Mouse (Mus musculus) olfactory bulb, adult 2 months (tissue): ENCODE measurements around the gene Kirrel3. TPM values are rescaled to one million over a fixed set of nuclear protein-coding genes. Genes with fewer than 3 reads are reported as not detected.

Source experiments
- H3K27ac ChIP-seq: fragments of 200-500 bp; 2 replicates; pipeline ENCODE4 v1.5.1; 2012; ENCODE audit warnings: low read depth, low read length; ENCODE audit not compliant: insufficient read depth
- H3K4me1 ChIP-seq: fragments of 200-500 bp; 2 replicates; pipeline ENCODE4 v1.6.1; 2012; ENCODE audit warnings: low read length; ENCODE audit not compliant: control insufficient read depth, insufficient read depth
- H3K4me3 ChIP-seq: fragments of 200-500 bp; 2 replicates; pipeline ENCODE4 v1.5.1; 2012; ENCODE audit warnings: mild to moderate bottlenecking, low read depth, low read length, moderate library complexity; ENCODE audit not compliant: insufficient read depth
- CTCF ChIP-seq: fragments of 200-500 bp; IDR thresholded peaks from 2 replicates; pipeline ENCODE4 v1.5.1; 2012; ENCODE audit warnings: low read depth, mild to moderate bottlenecking, low read length, moderate library complexity; ENCODE audit not compliant: insufficient read depth
- POLR2A ChIP-seq: fragments of 200-500 bp; IDR thresholded peaks from 2 replicates; pipeline ENCODE4 v1.6.1; 2012; ENCODE audit warnings: mild to moderate bottlenecking, low read depth, low read length, moderate library complexity; ENCODE audit not compliant: insufficient read depth
- WGBS: fragments of 180-500 bp; shearing (Covaris S2); methylation state at CpG from one replicate; pipeline ENCODE4 v1.1.7; 2018; 5-methylcytosine and 5-hydroxymethylcytosine counted together
- polyA plus RNA-seq: library from polyadenylated mRNA; stranded (reverse); fragments of >200 nt; gene quantifications from 2 replicates; pipeline ENCODE4 v1.2.4, GENCODE M21; 2012; ENCODE audit warnings: low replicate concordance; ENCODE audit not compliant: missing spikeins, insufficient read depth, insufficient read length

Kirrel3 gene
- polyA plus RNA-seq, 1 experiment, result not detected

DNA sequence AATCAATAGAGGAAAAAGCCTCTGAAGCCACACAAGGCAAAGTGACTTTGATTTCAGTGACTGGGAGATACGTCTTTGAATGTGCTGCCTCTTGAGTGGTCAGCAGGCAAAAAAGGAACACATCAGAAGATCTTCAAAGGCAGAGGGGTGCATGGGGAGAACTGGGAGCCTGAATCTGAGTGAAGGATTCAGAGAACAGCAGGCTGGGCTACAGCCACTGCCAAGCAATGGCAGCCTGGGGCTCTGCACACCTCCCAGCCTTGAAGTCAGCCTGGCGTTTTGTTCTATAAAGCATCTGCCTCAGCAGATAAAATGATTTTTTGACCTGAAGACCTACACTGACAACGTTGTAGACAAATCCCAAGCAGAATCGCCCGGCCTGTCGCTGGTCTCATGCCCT lies 93.5 kb downstream of the Kirrel3 start:
- 88% methylated on average over 6 of the region's 6 CpGs for WGBS
- Histone ChIP-seq H3K4me1 (no peaks in the 10 kb centered on the region), H3K4me3 (no peak overlapping the region), H3K27ac (no peak overlapping the region)
- TF ChIP-seq POLR2A (no peak), CTCF (no peak)

DNA sequence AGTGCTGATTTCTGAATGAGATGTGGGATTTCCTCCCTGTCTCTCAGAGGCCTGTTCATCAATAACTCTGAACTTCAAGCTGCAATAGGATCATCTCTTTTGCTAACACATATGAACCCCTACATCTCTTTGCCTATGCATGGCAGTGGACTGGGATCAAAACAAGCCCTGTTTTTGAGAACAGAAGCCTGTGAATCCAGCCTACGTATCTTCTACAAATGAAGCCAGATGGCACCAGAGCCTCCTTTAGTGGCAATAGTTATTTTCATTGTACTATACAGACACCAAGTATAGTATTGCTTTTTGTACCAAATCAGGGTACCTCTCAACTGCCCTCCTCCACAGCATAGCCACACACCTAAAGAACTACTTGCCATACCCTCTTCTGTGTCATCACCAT lies 94.4 kb downstream of the Kirrel3 start:
- H3K27ac ChIP-seq, result no peak overlapping the region
- no peaks in the 10 kb centered on the region for H3K4me1 ChIP-seq
- TF ChIP-seq POLR2A, result no peak
- no peak overlapping the region for H3K4me3 ChIP-seq
- WGBS, result 70% methylated on average over 1 of the region's 1 CpGs

DNA sequence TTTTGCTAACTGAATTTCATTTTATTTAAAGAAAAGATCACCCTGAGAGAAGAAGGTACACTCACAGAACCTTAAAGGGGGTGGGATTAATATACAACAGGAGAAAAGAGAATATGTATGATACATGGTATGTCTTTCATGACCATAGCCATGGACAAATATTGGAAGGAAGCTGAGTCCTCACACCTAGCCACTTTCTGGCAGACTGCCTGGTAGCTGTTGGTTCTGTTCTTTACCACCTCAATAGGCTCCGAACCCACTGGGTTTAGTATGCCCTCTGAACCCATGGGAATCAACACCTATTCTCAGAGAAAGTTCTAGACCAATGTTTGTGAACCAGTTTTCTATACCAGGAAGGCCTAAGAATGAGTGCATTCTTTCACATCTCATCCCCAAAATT lies 96.8 kb downstream of the Kirrel3 start:
- Histone ChIP-seq H3K4me3 (no peak overlapping the region), H3K4me1 (peaks cover 2% of the 10 kb centered on the region; the same call in 1 of the 2 replicates), H3K27ac (no peak overlapping the region)
- TF ChIP-seq CTCF, result no peak
- TF ChIP-seq POLR2A, result no peak
- 92% methylated on average over 1 of the region's 1 CpGs for WGBS

DNA sequence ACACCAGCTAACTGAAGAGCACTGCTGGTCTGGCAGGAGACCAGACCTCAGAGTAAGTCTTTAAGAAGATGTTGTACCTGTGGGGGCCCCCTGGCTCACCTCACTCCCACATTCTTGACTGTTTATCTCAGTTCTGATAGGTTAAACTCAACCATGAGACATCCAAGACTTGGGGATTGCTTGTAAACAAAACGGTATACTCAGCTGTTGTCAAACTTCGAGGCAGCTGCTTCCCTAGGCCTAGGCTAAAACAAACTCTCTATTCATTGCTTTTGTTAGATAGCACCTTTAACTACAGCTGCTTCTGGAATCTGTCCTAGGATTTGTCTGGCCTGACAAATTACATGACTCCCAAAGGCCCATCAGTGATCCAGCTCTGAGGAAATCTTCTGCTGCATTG lies 99.8 kb downstream of the Kirrel3 start:
- Histone ChIP-seq H3K4me3 (no peak overlapping the region), H3K4me1 (peaks cover 3% of the 10 kb centered on the region; the same call in 1 of the 2 replicates), H3K27ac (no peak overlapping the region)
- WGBS, result 48% methylated on average over 2 of the region's 2 CpGs
- TF ChIP-seq POLR2A (no peak), CTCF (no peak)

DNA sequence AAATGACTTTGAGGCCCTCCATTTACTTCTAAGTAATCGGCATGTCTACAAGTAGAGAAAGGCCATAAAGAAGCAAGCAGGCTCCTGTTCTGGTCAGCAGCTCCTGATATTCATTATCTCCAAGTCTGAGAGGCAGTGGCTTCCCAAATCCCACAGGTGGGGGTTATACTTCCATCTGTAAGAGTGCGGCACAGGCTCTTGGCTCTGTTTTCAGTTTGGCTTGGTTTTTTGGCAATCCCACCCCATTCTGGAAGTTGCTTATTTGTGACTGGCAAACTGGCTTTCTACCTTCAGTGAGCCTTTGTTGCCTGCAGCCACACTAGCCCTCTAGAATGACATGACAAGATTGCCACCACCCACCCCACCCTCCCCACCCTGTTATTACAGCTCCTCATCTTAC lies 100.4 kb downstream of the Kirrel3 start:
- TF ChIP-seq POLR2A (no peak), CTCF (no peak)
- no peak overlapping the region for H3K27ac ChIP-seq
- no peak overlapping the region for H3K4me3 ChIP-seq
- 70% methylated on average over 2 of the region's 2 CpGs for WGBS
- H3K4me1 ChIP-seq, result peaks cover 3% of the 10 kb centered on the region; the same call in 1 of the 2 replicates

DNA sequence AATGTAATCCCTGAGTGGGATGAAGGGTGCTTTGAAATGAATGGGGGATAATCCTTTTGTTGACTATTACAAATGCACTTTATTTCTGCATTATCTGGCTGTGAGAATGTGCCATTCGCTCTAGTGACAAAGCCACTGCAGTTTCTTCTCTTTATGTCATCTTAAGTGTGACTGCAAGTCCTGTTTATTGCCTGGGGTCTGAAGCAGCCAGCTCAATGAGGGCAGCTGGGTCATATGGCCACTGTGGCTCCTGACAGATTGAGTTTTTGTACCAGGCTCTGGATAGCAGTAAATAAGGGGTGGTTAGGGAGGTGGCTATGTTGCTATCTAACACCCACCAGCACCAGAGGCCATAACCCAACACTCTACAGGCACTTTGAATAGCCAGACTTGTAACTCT lies 104.1 kb downstream of the Kirrel3 start:
- H3K4me3 ChIP-seq, result no peak overlapping the region
- WGBS, result 87% methylated on average over 1 of the region's 1 CpGs
- no peak for TF ChIP-seq POLR2A
- H3K27ac ChIP-seq, result no peak overlapping the region
- peaks cover 5% of the 10 kb centered on the region; the same call in 1 of the 2 replicates for H3K4me1 ChIP-seq

DNA sequence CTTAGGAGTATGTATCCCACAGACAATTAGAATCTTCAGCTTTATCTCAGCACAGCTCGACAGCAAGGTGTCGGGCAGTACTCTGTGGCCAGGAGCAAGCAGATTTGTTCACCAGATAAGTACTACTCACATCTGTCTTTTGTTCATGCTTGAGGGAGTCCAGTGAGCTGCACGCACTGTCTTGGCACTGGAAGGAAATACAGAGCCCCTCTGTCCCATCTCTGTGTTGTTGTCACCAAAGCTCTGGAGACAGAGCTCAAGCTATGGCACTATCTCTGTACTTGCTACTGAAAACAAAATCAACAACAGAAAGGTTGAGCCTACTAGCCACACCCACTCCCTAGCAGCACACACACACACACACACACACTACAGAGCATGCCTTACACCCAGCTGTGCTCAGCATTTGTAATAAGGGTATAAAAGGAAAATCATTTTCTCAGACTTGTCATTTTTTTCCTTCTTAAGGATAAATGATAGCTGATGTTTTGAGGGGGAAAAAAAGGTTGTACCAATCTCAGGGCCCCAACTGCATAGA lies 106.4 kb downstream of the Kirrel3 start:
- WGBS, result 35% methylated on average over 3 of the region's 3 CpGs
- H3K27ac ChIP-seq, result no peak overlapping the region
- TF ChIP-seq CTCF (no peak), POLR2A (no peak)
- no peak overlapping the region for H3K4me3 ChIP-seq
- H3K4me1 ChIP-seq, result peaks cover 5% of the 10 kb centered on the region; the same call in 1 of the 2 replicates

DNA sequence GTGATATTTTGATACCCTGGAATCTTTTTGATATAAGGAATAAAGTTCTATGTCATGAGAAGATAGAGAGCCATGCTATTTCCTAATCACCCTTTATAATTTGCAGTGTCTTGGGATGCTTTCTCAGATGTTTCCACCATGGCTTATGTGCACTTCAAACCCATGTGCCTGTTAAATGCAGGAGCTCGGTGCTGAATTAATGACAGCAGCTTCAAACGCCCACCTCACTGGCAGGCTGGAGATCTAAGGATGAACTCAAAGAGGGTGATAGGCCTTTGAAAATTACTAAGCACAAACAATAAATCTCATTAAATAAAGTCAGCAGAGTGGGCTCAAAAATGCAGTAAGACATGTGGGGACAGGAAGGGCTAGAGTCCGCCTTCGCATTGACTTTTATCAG lies 108.2 kb downstream of the Kirrel3 start:
- 89% methylated on average over 4 of the region's 4 CpGs for WGBS
- H3K4me3 ChIP-seq, result no peak overlapping the region
- TF ChIP-seq POLR2A, result no peak
- no peak for TF ChIP-seq CTCF
- 0 out of 2 replicates have a peak, but pooled peaks cover 3% of the 10 kb centered on the region for H3K4me1 ChIP-seq
- H3K27ac ChIP-seq, result no peak overlapping the region

DNA sequence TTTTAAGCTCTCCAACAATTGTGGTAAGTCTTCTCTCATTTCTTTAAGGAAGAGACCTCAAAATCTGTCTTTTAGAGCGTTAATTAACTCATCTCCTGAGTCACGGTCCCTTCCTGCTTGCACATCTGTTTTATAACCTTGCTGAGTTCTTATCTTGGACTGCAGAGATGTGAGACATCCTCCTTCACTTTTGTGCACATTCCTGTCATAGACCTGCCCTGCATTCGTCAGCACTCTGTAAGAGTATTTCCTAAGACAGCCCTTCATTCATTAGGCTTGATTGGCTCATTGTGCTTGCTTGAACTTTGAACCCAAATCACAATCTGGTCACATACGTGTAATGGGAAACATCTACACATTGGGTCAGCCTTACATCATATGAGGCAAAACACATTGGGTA lies 114.6 kb downstream of the Kirrel3 start:
- no peak overlapping the region for H3K4me3 ChIP-seq
- no peaks in the 10 kb centered on the region for H3K4me1 ChIP-seq
- TF ChIP-seq CTCF, result no peak
- no peak for TF ChIP-seq POLR2A
- 75% methylated on average over 4 of the region's 4 CpGs for WGBS
- H3K27ac ChIP-seq, result no peak overlapping the region

DNA sequence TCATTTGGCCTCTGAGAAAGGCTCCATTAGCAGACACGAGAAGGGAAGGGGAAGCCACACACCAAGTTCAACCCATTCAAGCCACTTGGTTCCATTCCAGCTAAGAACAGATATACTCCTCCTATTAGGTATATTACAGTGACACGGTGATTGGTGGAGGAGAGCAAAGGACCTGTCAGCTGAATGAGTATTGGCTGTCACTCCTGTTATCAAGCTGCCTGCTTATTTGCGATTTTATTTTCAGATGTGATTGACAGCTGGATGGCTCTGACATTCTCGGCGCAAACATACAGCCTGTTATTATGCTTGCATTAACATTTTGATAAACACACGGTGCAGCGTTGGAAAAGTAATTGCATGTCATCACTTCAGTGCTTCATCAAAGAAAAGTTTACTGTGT lies 118.1 kb downstream of the Kirrel3 start:
- 0 out of 2 replicates have a peak, but pooled peaks cover 4% of the 10 kb centered on the region for H3K4me1 ChIP-seq
- no peak overlapping the region for H3K27ac ChIP-seq
- TF ChIP-seq CTCF, result no peak
- no peak for TF ChIP-seq POLR2A
- 45% methylated on average over 7 of the region's 7 CpGs for WGBS
- H3K4me3 ChIP-seq, result no peak overlapping the region
